Mouse (Mus musculus) adipocyte (in vitro differentiated cells): ENCODE measurements around the gene Meaf6.

ENCODE experiments used
- DNase-seq: peaks from one replicate; pipeline ENCODE4 v3.0.0-alpha.2; 2016; ENCODE audit warnings: low spot score

Meaf6 gene

GRCm38 (mm10) chr4:125084403-125085345, at the start of gene Meaf6:
Meaf6 (plus strand) TSS chr4:125085134.
- DNase-seq = peak; percentile 80

- DNase-seq = no peak
Observed at GRCm38 (mm10) chr4:125044454-125044853, 40.5 kb upstream of the Meaf6 start.

GRCm38 (mm10) chr4:125055385-125055784, 29.5 kb upstream of the Meaf6 start:
- no peak for DNase-seq

GRCm38 (mm10) chr4:125056476-125056875, 28.5 kb upstream of the Meaf6 start:
- no peak for DNase-seq

GRCm38 (mm10) chr4:125057273-125057672, 27.7 kb upstream of the Meaf6 start:
- DNase-seq = no peak

GRCm38 (mm10) chr4:125058033-125058432, 26.9 kb upstream of the Meaf6 start:
- DNase-seq = no peak

GRCm38 (mm10) chr4:125059025-125059424, 25.9 kb upstream of the Meaf6 start:
- peak; percentile 70 for DNase-seq

- DNase-seq = no peak
Observed at GRCm38 (mm10) chr4:125063829-125064228, 21.1 kb upstream of the Meaf6 start.

- DNase-seq = peak; percentile 18
Observed at GRCm38 (mm10) chr4:125065517-125066307, 19.2 kb upstream of the Meaf6 start, which contains the start of gene Dnali1. Dnali1 (minus strand) TSS chr4:125065703.

GRCm38 (mm10) chr4:125066490-125067370, 18.2 kb upstream of the Meaf6 start, which contains the start of gene Snip1:
Snip1 (plus strand) TSS chr4:125066672.
- DNase-seq = peak; percentile 92

GRCm38 (mm10) chr4:125077700-125078099, 7.2 kb upstream of the Meaf6 start:
- no peak for DNase-seq

GRCm38 (mm10) chr4:125078698-125079097, 6.2 kb upstream of the Meaf6 start:
- no peak for DNase-seq

- DNase-seq = no peak
Observed at GRCm38 (mm10) chr4:125085346-125085841, 460 bp downstream of the Meaf6 start.

GRCm38 (mm10) chr4:125093031-125093430, 8.1 kb downstream of the Meaf6 start:
- DNase-seq = no peak

- no peak for DNase-seq
Observed at GRCm38 (mm10) chr4:125096066-125096465, 11.1 kb downstream of the Meaf6 start.

GRCm38 (mm10) chr4:125097412-125097811, 12.5 kb downstream of the Meaf6 start:
- no peak for DNase-seq

GRCm38 (mm10) chr4:125099458-125099857, 14.5 kb downstream of the Meaf6 start:
- DNase-seq = peak; percentile 87

- DNase-seq = no peak
Observed at GRCm38 (mm10) chr4:125101334-125101733, 16.4 kb downstream of the Meaf6 start.

- DNase-seq = no peak
Observed at GRCm38 (mm10) chr4:125105354-125105753, 20.4 kb downstream of the Meaf6 start.

- DNase-seq = peak; percentile 83
Observed at GRCm38 (mm10) chr4:125114638-125115037, 29.7 kb downstream of the Meaf6 start.

- no peak for DNase-seq
Observed at GRCm38 (mm10) chr4:125115081-125115480, 30.1 kb downstream of the Meaf6 start.
